Mouse (Mus musculus): ENCODE results near the gene Fos.

DNA sequence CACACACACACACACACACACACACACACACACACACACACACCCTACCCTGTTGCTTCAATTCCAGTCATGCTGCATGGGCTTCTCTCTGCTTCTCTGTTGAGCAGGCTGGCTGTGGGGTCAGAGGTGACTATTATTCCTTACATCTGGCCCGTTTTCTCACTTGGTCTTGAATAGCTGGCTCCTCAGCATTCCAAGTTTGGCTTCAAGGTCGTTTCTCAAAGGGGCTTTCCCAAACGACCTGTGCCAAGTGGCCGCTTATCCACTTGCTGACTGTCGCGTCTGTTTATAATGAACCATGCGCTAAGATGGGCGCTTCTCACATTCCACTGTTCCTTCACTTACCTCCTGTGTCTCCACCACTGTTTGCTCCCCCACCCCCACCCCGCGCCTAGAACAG, 47.6 kb upstream of the Fos start:
- TF ChIP-seq CTCF (IDR thresholded peaks at IDR 0.05; ENCODE audit: control insufficient read depth, insufficient read depth, insufficient replicate concordance, low read depth, low read length) (no peak), POLR2A (IDR thresholded peaks at IDR 0.05; ENCODE audit: control insufficient read depth, low read depth, low read length) (no peak)

All from testis, adult 2 months (tissue).